Mouse (Mus musculus) lung, embryonic 15.5 days (tissue): ENCODE measurements around the gene Eif3k. TPM values are rescaled to one million over a fixed set of nuclear protein-coding genes. Genes with fewer than 3 reads are reported as not detected.

ENCODE experiments used
- ATAC-seq: fragments of 200-750 bp; cut with Nextera tagmentation; 2 replicates; pipeline ENCODE4 v1.8.0; 2017; ENCODE audit warnings: moderate number of reproducible peaks, borderline replicate concordance; ENCODE audit not compliant: low FRiP score, low TSS enrichment; ENCODE audit errors: extremely low read depth
- H3K27ac ChIP-seq: fragments of 300-500 bp; sonication (generic); 2 replicates; pipeline ENCODE4 v1.5.1; 2015; ENCODE audit warnings: moderate library complexity, mild to moderate bottlenecking, inconsistent platforms
- H3K27me3 ChIP-seq: fragments of 300-500 bp; sonication (generic); 2 replicates; pipeline ENCODE4 v1.6.1; 2015; ENCODE audit warnings: inconsistent platforms
- H3K36me3 ChIP-seq: fragments of 300-500 bp; sonication (generic); 2 replicates; pipeline ENCODE4 v1.6.1; 2015; ENCODE audit warnings: inconsistent platforms
- H3K4me1 ChIP-seq: fragments of 300-500 bp; sonication (generic); 2 replicates; pipeline ENCODE4 v1.6.1; 2015; ENCODE audit warnings: inconsistent platforms
- H3K4me2 ChIP-seq: fragments of 300-500 bp; sonication (generic); 2 replicates; pipeline ENCODE4 v1.6.1; 2015; ENCODE audit warnings: inconsistent platforms, mild to moderate bottlenecking, moderate library complexity
- H3K4me3 ChIP-seq: fragments of 300-500 bp; sonication (generic); 2 replicates; pipeline ENCODE4 v1.5.1; 2015; ENCODE audit warnings: mild to moderate bottlenecking, inconsistent platforms
- H3K9ac ChIP-seq: fragments of 300-500 bp; sonication (generic); 2 replicates; pipeline ENCODE4 v1.6.1; 2015; ENCODE audit warnings: inconsistent platforms
- H3K9me3 ChIP-seq: fragments of 300-500 bp; sonication (generic); 2 replicates; pipeline ENCODE4 v1.6.1; 2016; ENCODE audit warnings: inconsistent platforms
- WGBS: fragments of 180-500 bp; shearing (Covaris S2); methylation state at CpG from one replicate; pipeline ENCODE4 v1.1.7; 2015; 5-methylcytosine and 5-hydroxymethylcytosine counted together
- polyA plus RNA-seq: library from polyadenylated mRNA; unstranded; fragments of >200 nt; fragmentation: Nextera tagmentation; extraction: Ambion mirVana; gene quantifications from 2 replicates; pipeline ENCODE4 v1.2.1, GENCODE M21; 2015

Eif3k gene
- polyA plus RNA-seq, 1 experiment from 2014 or later: 364 TPM

GRCm38 (mm10) chr7:28930320-28931031 is 51.2 kb downstream of the Eif3k start:
- H3K4me1 ChIP-seq: peaks cover 59% of the 10 kb centered on the region
- ATAC-seq: no peak
- no peak overlapping the region for H3K9ac ChIP-seq

DNA sequence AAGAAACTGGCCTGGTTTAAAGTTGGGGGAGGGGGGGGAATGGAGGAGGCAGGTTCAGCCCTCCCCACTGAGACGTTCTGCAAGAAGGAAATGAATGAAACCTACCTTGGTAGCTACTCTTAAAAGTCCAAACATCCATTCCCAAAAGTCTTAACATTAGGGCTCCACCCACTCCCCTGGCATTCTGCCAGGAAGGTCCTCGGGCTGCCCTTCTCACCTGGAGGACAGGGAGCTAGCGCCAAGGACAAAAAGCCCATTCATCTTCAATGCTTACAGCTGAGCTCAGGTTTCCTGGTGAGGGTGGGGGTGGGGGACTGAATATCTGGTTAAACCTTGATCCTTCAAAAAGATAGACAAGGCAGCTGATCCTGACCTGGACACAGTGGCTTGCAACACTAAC is 52.3 kb downstream of the Eif3k start:
- no peaks in the 10 kb centered on the region for H3K9me3 ChIP-seq
- no peak for ATAC-seq
- H3K4me3 ChIP-seq: no peak overlapping the region
- H3K36me3 ChIP-seq: no peaks in the 10 kb centered on the region
- H3K9ac ChIP-seq: no peak overlapping the region
- WGBS: 34% methylated on average over 3 of the region's 3 CpGs
- peak overlapping the region; percentile 83 for H3K27ac ChIP-seq
- H3K27me3 ChIP-seq: no peaks in the 10 kb centered on the region
- peaks cover 70% of the 10 kb centered on the region for H3K4me1 ChIP-seq
- H3K4me2 ChIP-seq: peak overlapping the region; percentile 6; the same call in 1 of the 2 replicates

More at GRCm38 (mm10) chr7:28930320-28931031, 51.2 kb downstream of the Eif3k start:
- Histone ChIP-seq H3K9me3 (no peaks in the 10 kb centered on the region), H3K27ac (peak overlapping the region; percentile 83), H3K4me2 (no peak overlapping the region), H3K4me3 (no peak overlapping the region), H3K27me3 (no peaks in the 10 kb centered on the region), H3K36me3 (no peaks in the 10 kb centered on the region)
- 37% methylated on average over 5 of the region's 5 CpGs for WGBS

GRCm38 (mm10) chr7:28926172-28926571 is 55.5 kb downstream of the Eif3k start:
- peak overlapping the region; percentile 89 for H3K27ac ChIP-seq
- H3K27me3 ChIP-seq: no peaks in the 10 kb centered on the region
- H3K9me3 ChIP-seq: no peaks in the 10 kb centered on the region
- H3K9ac ChIP-seq: no peak overlapping the region; the same call in 1 of the 2 replicates
- H3K36me3 ChIP-seq: 0 out of 2 replicates have a peak, but pooled peaks cover 4% of the 10 kb centered on the region
- ATAC-seq: no peak
- 49% methylated on average over 2 of the region's 2 CpGs for WGBS
- H3K4me2 ChIP-seq: no peak overlapping the region
- no peak overlapping the region for H3K4me3 ChIP-seq
- H3K4me1 ChIP-seq: peaks cover 81% of the 10 kb centered on the region

GRCm38 (mm10) chr7:28925317-28925716 is 56.3 kb downstream of the Eif3k start:
- H3K4me2 ChIP-seq: no peak overlapping the region
- 0 out of 2 replicates have a peak overlapping the region, but pooled peaks have one; percentile 2 for H3K9ac ChIP-seq

GRCm38 (mm10) chr7:28924802-28925201 is 56.9 kb downstream of the Eif3k start:
- peaks cover 79% of the 10 kb centered on the region for H3K4me1 ChIP-seq
- H3K27me3 ChIP-seq: no peaks in the 10 kb centered on the region
- H3K4me3 ChIP-seq: no peak overlapping the region
- H3K9me3 ChIP-seq: no peaks in the 10 kb centered on the region
- H3K36me3 ChIP-seq: 0 out of 2 replicates have a peak, but pooled peaks cover 4% of the 10 kb centered on the region
- H3K9ac ChIP-seq: no peak overlapping the region
- ATAC-seq: no peak
- H3K4me2 ChIP-seq: 0 out of 2 replicates have a peak overlapping the region, but pooled peaks have one; percentile 2
- H3K27ac ChIP-seq: peak overlapping the region; percentile 89
- 68% methylated on average over 3 of the region's 3 CpGs for WGBS

More at GRCm38 (mm10) chr7:28925317-28925716, 56.3 kb downstream of the Eif3k start:
- peak; percentile 68; the same call in 1 of the 2 replicates for ATAC-seq
- Histone ChIP-seq H3K9me3 (no peaks in the 10 kb centered on the region), H3K4me1 (peaks cover 79% of the 10 kb centered on the region), H3K36me3 (0 out of 2 replicates have a peak, but pooled peaks cover 4% of the 10 kb centered on the region), H3K27me3 (no peaks in the 10 kb centered on the region), H3K27ac (peak overlapping the region; percentile 89), H3K4me3 (no peak overlapping the region)
- 12% methylated on average over 9 of the region's 9 CpGs for WGBS

DNA sequence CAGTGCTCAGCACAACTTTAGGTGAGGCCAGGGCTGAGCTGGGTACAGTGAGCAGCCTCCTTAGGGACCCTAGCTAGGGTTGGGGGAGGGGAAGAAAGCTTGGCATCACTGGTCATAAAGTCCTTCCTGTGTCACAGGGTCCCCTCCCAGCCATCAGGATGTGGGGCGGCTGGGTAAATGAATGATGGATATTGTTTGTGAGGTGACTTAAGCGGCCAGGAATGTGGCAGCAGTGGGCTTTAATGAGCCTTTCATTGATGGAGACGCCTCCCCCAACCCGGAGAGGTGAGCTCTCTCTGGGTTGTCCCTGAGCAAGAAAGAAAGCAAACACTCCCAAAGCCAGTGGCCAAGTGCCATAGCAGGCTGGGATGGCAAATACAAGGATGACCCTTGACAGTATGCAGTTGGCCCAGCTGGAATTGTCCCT is 57.8 kb downstream of the Eif3k start:
- Histone ChIP-seq H3K9ac (no peak overlapping the region), H3K9me3 (no peaks in the 10 kb centered on the region), H3K27ac (peak overlapping the region; percentile 89), H3K36me3 (peaks cover 5% of the 10 kb centered on the region; the same call in 1 of the 2 replicates), H3K27me3 (no peaks in the 10 kb centered on the region), H3K4me3 (no peak overlapping the region), H3K4me1 (peaks cover 79% of the 10 kb centered on the region), H3K4me2 (peak overlapping the region; percentile 27; the same call in 1 of the 2 replicates)
- WGBS: 18% methylated on average over 4 of the region's 4 CpGs
- ATAC-seq: peak; percentile 44

- no peak overlapping the region for H3K4me2 ChIP-seq
- 59% methylated on average over 4 of the region's 4 CpGs for WGBS
- H3K9ac ChIP-seq: no peak overlapping the region
- peaks cover 88% of the 10 kb centered on the region for H3K4me1 ChIP-seq
- H3K27ac ChIP-seq: peak overlapping the region; percentile 89
- no peaks in the 10 kb centered on the region for H3K9me3 ChIP-seq
- ATAC-seq: no peak
- H3K36me3 ChIP-seq: peaks cover 10% of the 10 kb centered on the region; the same call in 1 of the 2 replicates
- no peaks in the 10 kb centered on the region for H3K27me3 ChIP-seq
- no peak overlapping the region for H3K4me3 ChIP-seq
These were observed 59.1 kb downstream of the Eif3k start for GRCm38 (mm10) chr7:28922606-28923005.

DNA sequence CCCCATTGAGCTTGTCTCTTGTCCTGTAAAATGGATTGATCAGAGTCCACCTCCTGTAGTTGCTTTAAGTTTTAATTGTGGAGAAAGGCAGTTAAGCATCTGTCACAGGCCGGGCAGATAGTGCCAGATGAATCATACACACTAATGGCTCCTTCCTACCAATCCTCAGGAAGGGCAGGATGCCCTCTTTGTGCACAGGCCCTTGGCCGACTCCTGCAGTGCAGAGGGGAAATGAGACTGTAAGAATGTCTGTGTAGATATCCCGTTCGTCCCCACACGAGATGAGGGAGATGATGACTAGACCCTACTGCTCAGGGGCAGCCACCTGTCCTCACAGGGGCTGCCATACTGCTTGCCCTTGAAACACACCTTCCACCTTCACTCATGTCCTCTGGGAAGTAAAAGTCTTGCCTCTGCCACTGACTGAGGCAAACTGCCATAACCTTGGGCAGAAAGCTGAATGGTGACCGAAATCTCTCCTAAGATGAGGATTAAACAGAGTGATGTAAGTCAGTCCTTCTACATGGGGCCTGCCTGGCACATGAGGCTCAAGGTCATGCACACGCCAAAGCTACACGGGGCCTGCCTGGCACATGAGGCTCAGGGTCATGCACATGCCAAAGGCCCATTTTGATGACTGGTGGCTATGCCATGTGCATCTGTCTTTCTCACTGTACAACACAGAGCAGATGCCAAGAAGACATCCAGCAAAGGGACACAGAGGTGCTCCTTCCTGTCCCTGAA is 59.8 kb downstream of the Eif3k start:
- H3K27ac ChIP-seq: peak overlapping the region; percentile 89
- no peaks in the 10 kb centered on the region for H3K9me3 ChIP-seq
- no peak overlapping the region for H3K4me3 ChIP-seq
- no peaks in the 10 kb centered on the region for H3K27me3 ChIP-seq
- H3K9ac ChIP-seq: no peak overlapping the region
- H3K4me1 ChIP-seq: peaks cover 94% of the 10 kb centered on the region
- no peak for ATAC-seq
- no peak overlapping the region for H3K4me2 ChIP-seq
- H3K36me3 ChIP-seq: peaks cover 16% of the 10 kb centered on the region; the same call in 1 of the 2 replicates
- WGBS: 84% methylated on average over 8 of the region's 8 CpGs

Other genes starting within 250 kb of the Eif3k start
- gene Mrps12, start 240.0 kb downstream of the Eif3k start, polyA plus RNA-seq: 116 and 124 TPM in 2 replicates
- gene Sars2, start 239.9 kb downstream of the Eif3k start, polyA plus RNA-seq: 27.2 and 27.7 TPM in 2 replicates
- gene Ccer2, start 225.7 kb downstream of the Eif3k start, polyA plus RNA-seq: not detected in 2 replicates
- gene Sirt2, start 215.1 kb downstream of the Eif3k start, polyA plus RNA-seq: 59.5 and 65.2 TPM in 2 replicates
- gene Nfkbib, start 214.4 kb downstream of the Eif3k start, polyA plus RNA-seq: 36.9 and 38.7 TPM in 2 replicates
- gene Rinl, start 192.9 kb downstream of the Eif3k start, polyA plus RNA-seq: 7.1 and 8.8 TPM in 2 replicates
- 254 and 264 TPM in 2 replicates for gene Hnrnpl, start 173.3 kb downstream of the Eif3k start, polyA plus RNA-seq
- 154 and 162 TPM in 2 replicates for gene Ech1, start 156.6 kb downstream of the Eif3k start, polyA plus RNA-seq
- gene Lgals4, start 148.0 kb downstream of the Eif3k start, polyA plus RNA-seq: 6.7 and 9.2 TPM in 2 replicates
- 1.5 and 1.6 TPM in 2 replicates for gene Lgals7, start 118.0 kb downstream of the Eif3k start, polyA plus RNA-seq
- 0.29 and 0.42 TPM in 2 replicates for gene Capn12, start 100.4 kb downstream of the Eif3k start, polyA plus RNA-seq
- 287 and 302 TPM in 2 replicates for gene Actn4, start 19.5 kb downstream of the Eif3k start, polyA plus RNA-seq
- gene Map4k1, start 186 bp upstream of the Eif3k start, polyA plus RNA-seq: 7.4 and 9.8 TPM in 2 replicates
- gene Ryr1, start 143.3 kb upstream of the Eif3k start, polyA plus RNA-seq: 0.19 and 0.24 TPM in 2 replicates
- gene Rasgrp4, start 153.0 kb upstream of the Eif3k start, polyA plus RNA-seq: 1.1 and 1.7 TPM in 2 replicates
- gene Fam98c, start 174.4 kb upstream of the Eif3k start, polyA plus RNA-seq: 17.7 and 19.3 TPM in 2 replicates
- 0.34 and 0.74 TPM in 2 replicates for gene Ggn, start 188.3 kb upstream of the Eif3k start, polyA plus RNA-seq
- 1.4 and 2.3 TPM in 2 replicates for gene Spred3, start 188.5 kb upstream of the Eif3k start, polyA plus RNA-seq
- 267 and 270 TPM in 2 replicates for gene Psmd8, start 198.8 kb upstream of the Eif3k start, polyA plus RNA-seq
- gene Catsperg1, start 232.2 kb upstream of the Eif3k start, polyA plus RNA-seq: 0.86 and 1.0 TPM in 2 replicates